Mouse (Mus musculus) thymus, postnatal 4 days (tissue): ENCODE measurements around the gene Btg2.
A peak's percentile ranks its signal among the peaks of the same experiment; 100 is the strongest.

Experiments used
- DNase-seq: peaks from one replicate; pipeline ENCODE4 v3.0.0; 2021

The Btg2 gene

DNA sequence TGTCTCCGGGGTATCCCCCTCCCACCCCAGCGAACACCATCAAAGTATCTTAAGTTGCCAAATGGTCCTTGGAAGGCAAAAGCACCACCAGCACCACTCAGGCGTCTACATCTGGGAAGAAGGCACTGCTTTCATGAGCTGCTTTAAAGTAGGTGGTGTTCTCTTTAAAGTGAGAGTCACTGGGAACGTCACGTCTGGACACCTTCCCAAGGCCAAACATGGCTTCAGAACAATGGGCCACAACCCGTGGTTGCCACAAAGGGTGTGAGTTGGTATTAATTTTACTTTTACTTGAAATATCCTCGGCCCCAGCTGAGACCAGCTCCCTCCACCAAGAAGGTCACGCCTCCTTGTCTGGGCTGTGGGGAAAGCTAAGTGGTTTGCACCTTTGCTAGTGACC is 21.2 kb downstream of the Btg2 start:
- no peak for DNase-seq

DNA sequence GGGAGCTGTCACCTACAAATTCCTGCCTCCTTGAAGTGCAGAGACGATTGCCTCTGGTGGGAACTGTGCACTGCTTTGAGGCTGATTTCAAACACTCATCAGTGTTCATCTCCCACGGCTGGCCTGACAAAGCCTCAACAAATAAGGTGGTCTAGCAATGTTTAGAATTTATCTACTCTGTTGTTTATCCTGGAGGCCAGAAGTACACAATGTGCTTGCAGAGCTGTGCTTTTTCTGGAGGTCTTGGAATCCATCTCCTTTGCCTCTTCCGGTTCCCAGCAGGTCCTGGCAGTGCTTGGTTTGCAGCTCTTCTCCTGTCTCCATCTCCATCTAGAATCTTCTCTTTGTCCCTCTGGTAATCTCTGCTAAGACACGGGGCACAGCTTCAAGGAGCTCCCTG is 22.6 kb downstream of the Btg2 start:
- DNase-seq, result no peak

DNA sequence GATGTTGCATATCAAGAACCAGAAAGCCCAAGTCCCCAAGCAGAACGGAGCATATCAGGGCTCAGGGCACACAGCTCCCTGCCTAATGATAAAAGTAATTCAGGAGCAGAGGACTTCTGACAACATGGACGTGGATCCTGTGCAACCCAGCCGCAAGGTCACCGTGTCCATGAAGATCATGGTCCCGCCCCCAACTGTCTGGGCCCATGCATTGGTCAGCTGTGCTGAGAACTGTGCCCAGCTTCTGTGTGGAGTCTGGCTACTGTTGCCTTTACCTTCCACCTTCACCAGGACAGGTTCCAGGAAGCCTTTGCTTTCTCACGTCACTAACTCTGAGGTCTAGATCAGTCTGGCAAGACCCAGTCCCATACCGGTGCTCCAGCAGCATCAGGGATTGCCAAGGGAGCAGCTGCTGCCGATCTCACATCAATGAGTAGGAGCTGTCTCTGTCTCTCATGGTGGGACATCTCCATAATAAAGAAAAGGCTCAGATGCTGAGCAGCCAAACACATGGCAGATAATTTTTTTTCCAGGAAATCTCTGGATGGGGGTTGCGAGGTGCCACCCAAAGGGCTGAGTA is 23.2 kb downstream of the Btg2 start:
- DNase-seq, result no peak

DNA sequence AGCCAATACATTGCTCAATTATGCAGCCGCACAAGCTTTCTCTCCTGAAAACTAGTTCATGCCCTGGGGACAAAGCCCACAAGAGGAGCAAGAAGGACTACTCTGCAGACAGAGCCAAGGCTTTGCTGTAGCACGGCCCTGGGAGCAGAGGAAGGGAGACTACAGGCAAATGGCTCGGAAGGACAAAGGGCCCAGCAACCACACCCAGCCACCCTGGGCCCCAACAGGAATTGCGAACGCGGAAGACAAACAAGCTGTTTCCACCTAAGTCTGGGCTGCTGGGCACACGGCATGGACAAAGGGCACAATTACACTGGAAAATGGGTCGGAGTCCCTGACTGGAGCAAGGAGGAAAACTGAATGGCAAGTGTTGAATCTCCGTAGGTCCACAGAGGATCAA is 23.9 kb downstream of the Btg2 start:
- no peak for DNase-seq

DNA sequence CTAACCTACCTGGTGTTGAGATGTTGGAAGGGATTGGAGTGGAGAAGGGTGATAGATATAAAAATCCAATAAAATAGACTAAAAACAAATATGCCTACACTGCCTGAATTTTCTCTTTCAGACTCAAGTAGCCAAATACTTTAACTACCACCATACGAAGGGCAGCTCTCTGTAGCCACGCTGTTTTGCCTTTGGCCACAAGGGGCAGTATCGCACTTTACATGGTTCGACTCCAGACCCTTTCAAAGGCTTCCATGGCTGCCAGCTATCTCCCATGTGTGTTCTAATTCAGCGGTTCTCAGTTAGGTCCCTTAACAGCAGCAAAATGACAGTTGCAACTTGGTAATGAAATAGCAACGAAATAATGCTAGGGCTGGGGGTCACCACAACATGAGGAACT is 25.7 kb downstream of the Btg2 start:
- peak; percentile 93 for DNase-seq

DNA sequence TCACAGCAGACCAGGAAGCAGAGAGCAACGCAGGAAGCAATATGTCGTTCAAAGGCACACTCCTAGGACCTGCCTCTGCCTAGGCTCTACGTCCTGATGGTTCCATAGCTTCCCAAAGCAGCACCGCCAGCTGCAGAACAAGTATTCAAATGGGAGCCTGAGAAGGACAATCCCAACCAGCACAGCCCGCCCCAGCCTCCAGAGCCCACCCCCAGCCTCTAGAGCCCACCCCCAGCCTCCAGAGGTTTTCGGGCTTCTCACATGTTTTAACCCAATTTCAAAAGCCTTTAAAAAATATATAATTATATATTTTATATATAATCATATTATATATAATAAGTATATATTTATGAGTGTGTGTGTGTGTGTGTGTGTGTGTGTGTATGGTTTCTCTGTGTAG is 29.4 kb downstream of the Btg2 start:
- peak; percentile 32 for DNase-seq

DNA sequence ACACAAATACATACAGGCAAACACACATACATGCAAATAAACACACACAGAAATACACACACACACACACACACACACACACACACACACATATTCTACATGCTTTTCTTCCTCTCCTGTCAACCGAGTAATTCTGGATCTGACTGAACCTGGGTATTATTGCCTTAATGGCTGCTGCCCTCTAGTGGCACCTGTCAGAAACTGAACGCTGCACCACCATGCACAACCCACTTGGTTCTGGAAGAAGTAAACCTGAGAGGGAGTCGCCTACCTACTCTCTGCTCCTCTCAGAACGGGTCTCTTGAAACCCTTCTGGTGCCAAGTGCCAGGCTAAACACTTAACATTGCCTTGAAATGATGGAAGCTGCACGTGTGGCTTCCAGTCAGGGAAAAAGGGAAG is 30.2 kb downstream of the Btg2 start:
- DNase-seq, result peak; percentile 79

DNA sequence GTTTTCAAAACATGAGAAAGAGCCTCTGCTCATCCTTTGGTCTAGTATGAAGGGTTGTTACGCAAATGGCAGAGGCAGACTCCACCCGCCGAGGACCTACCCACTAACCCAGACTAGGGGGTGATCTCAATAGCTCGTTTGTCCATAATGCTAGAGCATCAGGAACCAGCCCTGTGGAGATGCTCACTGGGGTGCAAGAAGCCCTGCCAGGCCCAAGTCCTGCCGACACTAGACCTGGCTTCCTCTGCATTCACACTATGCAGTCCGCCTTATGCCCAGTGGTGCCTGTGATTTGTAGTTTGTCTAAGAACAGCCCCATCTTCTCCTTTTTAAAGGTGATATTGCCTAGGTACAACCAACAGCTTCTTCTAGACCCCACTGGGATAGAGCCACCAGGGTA is 31.5 kb downstream of the Btg2 start:
- no peak for DNase-seq

DNA sequence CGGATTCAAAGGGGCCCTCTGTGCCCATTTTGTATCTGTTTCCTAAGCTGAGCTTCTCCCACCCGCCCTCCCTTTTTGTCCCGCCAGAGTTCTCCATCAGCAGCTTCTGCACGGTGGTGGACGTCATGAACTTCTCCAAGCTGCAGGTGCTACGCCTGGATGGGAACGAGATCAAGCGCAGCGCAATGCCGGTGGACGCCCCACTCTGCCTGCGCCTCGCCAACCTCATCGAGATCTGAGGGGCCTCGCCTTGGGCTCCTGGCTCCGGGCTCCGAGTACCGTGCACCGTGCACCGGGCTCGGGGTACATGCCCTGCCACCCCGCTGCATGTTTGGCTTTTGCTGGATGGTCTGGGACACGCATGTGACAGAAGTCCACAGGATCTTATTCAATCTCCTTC is 32.5 kb downstream of the Btg2 start:
- DNase-seq, result peak; percentile 50

DNA sequence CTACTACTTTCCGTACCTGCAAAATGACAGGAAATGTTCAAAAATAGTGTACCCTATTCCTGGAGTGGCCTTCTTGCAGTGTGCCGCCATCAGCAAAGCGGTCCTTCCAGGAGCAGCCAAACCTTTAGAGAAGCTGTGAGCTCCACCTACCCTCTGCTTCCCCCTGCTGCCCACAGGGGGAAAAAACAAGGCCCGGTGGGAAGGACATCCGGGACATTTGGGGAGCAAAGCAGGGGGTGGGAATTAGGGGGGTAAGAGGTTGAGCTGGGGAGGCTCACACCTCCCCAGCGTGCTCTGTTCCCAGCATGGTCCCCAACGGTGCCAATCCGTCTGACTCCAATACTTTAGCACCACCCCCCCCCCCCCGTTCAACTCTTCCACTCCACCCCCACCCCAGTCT is 32.9 kb downstream of the Btg2 start:
- peak; percentile 84 for DNase-seq

DNA sequence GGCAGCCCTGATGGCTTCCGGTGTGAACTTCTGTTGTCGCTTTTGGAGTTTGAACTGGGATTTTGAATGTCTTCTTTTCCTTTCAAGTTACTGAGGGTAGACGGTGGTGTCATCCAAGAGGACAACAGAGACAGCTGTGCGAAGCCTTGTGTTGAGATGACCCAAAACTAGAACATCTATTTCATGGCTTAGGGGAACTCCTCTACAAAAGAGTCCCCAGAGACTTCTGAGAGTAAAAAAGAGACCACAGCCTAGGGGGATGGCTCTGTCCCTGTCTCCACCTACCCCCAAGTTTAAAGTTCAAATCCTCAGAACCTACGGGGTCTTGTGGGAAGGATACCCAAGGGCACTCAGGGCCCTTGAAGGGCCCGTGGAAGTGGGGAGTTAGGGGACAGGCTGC is 34.1 kb downstream of the Btg2 start:
- no peak for DNase-seq

DNA sequence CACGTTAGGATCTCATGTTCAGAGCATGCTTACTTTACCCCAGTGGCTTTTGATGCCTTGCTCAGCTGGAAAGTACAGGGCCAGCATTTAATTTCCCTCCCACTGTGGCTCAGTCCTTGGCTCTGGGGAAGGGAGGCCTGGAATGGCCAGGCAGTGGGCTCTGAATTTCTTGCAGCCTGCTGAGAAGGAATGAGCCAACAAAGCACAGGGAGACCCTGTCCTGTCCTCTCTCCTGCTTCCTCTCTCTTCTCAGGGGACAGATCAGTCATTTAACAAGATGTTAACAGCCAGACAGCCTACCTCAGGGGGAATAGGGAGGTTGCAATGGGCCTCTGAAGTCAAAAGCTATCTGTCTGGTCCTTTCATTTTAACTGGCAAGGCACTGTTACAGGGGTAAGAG is 36.6 kb downstream of the Btg2 start:
- no peak for DNase-seq

DNA sequence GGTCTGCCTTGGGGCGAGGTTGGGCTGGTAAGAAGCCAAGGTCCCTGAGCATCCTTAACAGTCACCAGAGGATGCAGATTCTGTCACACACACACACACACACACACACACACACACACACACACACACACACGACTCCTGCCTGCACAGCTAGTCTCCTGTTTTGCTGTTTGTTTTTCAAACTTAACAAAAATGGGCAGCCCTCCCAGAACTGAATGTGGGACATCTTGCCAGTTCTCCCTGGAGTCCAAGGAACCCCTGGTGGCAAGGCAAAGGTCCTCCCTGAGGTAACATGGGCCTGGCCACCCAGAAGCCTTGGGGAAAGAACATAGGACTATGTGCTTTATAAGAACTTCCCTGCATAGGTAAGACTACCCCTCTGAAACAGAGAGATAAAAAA is 37.0 kb downstream of the Btg2 start:
- DNase-seq, result no peak

DNA sequence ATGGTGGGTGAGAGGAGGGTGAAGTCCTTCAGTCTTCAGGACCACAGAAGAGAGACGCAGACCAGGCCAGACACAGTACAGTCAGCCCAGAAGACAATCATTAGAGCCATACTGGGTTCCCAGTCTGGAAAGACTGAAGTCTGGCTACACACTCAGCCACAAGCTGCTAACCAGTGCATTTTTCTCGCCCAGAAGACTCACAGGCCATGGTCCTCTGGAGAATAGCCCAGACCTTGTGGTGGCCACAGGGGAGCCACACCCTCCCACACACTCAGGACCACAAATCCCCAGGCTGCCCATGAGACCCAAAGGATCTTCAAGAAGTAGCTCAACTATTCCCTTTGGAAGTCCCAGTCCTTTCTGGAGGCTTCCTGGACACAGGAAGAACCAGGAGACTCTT is 39.6 kb downstream of the Btg2 start:
- DNase-seq, result no peak

DNA sequence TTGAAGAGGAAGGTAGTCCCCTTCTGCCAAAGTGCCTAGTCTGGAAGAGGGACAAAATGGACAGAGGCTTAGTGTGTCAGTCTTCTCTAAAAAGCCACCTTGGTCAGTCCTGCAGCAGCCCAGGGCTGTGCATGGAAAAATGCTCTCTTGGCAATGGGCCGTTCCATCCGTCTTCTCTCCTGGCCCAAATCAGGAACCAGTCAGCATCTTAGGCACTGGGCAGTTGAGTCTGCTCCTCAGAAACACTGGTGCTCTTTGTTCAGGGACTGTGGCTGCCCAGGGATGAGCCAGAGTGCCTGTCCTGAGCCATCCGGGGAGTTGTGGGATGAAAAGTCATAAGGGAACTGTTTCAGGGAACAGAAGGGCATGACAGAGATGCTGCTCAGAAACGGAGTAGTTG is 40.6 kb downstream of the Btg2 start:
- no peak for DNase-seq

DNA sequence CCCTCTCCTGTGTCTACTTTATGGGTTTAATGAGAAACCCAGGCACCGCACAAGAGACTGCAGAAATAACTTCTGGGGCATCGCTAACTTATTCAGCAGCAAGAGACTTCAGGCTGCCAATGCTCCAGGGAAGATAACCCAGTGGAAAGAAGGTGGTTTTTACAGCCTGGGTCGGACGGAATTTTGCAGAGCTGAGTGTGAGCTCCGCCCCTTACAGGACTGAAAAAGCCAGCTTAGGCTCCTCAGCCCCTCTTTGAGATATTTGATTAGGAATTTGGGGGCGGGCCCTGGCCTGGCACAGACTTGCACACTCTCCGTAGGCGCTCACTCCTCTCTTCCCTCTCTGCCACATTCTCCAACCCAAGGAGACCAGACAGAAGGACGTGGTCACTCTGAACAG is 41.7 kb downstream of the Btg2 start, which contains the start of gene Fmod:
Gene Fmod (plus strand): TSS at position 83 of the 400 bp plus-strand sequence.
- no peak for DNase-seq

DNA sequence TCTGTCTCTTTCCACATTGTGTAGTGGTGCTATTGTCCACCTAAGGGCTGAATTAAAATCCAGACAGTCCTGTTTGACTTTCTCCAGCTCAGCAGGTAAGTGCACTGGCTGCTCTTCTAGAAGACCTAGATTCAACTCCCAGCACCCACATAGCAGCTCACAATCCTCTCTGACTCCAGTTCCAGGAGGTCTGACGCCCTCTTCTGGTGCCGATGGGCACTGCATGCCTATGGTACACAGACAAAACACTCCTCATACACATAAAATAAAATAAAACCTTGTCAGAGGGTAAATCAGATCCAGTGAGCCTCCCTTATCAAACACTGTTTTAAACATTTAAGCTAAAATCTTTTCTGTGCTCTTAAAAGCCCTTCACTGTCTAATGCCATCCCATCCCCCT is 42.4 kb downstream of the Btg2 start:
- no peak for DNase-seq

DNA sequence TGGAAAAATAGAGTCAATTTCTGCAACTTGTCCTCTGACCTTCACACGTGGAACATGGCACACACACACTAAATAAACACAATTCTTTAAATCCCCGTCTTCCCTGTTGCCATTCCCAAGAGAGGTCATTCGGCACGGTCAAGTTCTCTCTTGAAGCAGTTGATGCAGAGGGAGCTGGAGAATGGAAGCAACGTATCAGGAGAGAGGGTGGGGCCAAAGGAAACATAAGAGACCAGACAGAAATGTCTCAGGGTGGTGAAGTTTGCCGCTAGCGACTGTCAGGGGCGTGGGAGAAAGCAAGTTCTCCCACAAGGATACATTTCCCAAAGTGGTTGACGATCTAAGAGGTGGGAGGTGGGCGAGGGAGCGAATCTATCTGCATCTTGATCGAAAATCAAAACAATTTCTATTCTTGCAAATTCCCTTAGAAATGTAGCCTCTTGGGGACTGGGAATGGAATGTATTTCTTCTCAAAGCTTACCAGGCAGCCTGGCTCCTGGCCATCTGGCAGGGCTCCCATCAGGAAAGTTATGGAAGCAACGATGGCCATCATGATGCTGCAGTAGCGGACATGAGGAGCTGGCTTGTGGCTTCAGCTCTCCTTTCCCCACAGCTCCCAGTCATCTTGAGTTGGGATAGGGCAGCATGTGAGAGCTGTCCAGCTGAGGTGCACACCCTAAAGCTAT is 50.6 kb downstream of the Btg2 start:
- no peak for DNase-seq

DNA sequence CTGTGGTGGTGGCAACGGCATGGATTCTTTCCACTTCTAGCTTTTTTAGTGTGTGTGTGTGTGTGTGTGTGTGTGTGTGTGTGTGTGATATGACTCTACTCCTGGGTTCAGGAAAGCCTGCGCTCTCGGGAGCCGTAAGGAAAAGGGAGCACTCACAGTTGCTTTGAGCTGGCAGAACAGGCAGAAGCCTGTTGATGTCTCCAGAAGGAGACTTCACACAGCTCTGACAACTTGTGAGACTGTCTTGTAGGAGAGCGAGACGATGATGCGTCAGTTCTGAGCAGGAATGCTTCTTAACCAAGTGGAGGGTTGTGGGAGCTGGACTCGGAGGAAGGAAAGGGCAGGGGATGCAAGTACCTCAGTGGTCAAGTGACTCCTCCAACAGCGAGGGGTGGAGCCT is 52.2 kb downstream of the Btg2 start:
- DNase-seq, result no peak

DNA sequence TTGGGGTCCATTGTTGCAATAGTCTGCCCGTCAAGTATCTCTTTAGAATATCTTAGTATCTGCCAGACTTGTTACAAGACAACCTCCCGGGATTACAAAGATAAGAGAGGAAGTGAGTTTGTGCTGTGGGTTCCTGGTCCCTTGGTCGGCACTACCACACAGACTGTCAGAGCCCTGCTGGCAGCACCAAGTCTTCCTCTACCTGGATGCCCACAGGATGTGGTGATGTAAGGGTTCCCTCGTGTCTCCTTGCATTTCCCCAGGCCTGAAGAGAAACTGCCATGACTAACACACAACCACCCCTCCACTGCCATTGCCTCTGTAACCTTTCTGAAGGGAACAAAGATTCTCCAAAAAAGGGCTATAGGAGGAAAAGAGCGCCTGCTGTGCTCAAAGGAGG is 52.9 kb downstream of the Btg2 start:
- DNase-seq, result peak; percentile 16
